Mouse (Mus musculus): ENCODE measurements at regions not wholly inside any gene's neighbourhood (a gene's known extent, or its start where the extent isn't known, plus 50 kb on each side); places are given as distances from the start of the nearest gene placed in this dataset.

GRCm38 (mm10) chr8:95974889-95975288, 86.5 kb upstream of the Got2 start:
- ATAC-seq (replicated peaks; ENCODE audit: insufficient number of reproducible peaks, insufficient read depth, low FRiP score, low read depth): no peak
- Histone ChIP-seq H3K4me3 (no peak overlapping the region), H3K4me1 (replicated peaks) (no peaks in the 10 kb centered on the region), H3K9me3 (replicated peaks) (no peaks in the 10 kb centered on the region), H3K27me3 (no peaks in the 10 kb centered on the region), H3K27ac (no peak overlapping the region), H3K9ac (no peak overlapping the region), H3K36me3 (no peaks in the 10 kb centered on the region), H3K4me2 (no peak overlapping the region)
- 21% methylated on average over 4 of the region's 4 CpGs for WGBS

- H3K27ac ChIP-seq: no peak overlapping the region
- 58% methylated on average over 5 of the region's 5 CpGs for WGBS
- no peak for ATAC-seq (replicated peaks; ENCODE audit: insufficient number of reproducible peaks, insufficient read depth, low FRiP score, low read depth)
Observed at GRCm38 (mm10) chr8:95974231-95974630, 85.9 kb upstream of the Got2 start.

GRCm38 (mm10) chr8:95973571-95973970, 85.2 kb upstream of the Got2 start:
- no peak overlapping the region for H3K9ac ChIP-seq
- H3K4me3 ChIP-seq: no peak overlapping the region
- H3K4me2 ChIP-seq: no peak overlapping the region
- no peak overlapping the region for H3K27ac ChIP-seq
- H3K4me1 ChIP-seq (replicated peaks): no peaks in the 10 kb centered on the region
- no peaks in the 10 kb centered on the region for H3K9me3 ChIP-seq (replicated peaks)
- no peaks in the 10 kb centered on the region for H3K27me3 ChIP-seq
- no peak for ATAC-seq (replicated peaks; ENCODE audit: insufficient number of reproducible peaks, insufficient read depth, low FRiP score, low read depth)
- 43% methylated on average over 4 of the region's 4 CpGs for WGBS
- no peaks in the 10 kb centered on the region for H3K36me3 ChIP-seq

More at GRCm38 (mm10) chr8:95974231-95974630, 85.9 kb upstream of the Got2 start:
- no peak overlapping the region for H3K4me2 ChIP-seq
- H3K36me3 ChIP-seq: no peaks in the 10 kb centered on the region
- no peaks in the 10 kb centered on the region for H3K9me3 ChIP-seq (replicated peaks)
- H3K27me3 ChIP-seq: no peaks in the 10 kb centered on the region
- H3K4me3 ChIP-seq: no peak overlapping the region
- H3K9ac ChIP-seq: no peak overlapping the region
- H3K4me1 ChIP-seq (replicated peaks): no peaks in the 10 kb centered on the region

DNA sequence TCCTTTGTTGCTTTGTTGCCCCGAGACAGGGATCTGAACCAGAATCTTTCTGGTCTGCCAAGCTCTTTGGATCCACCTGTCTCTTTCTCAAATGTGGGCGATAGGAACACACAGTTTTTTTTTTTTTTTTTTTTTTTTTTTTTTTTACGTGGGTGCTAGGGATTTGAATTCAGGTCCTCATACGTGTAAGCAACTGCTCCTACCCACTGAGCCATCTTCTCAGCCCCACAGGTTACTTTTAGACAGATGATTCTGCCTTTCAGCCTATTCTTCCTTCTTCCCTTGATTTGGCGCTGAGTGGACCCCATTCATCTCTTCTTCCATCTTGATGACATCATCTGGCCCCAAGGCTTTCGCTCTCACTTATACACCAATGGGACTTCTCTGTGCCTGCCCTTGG, 80.5 kb upstream of the Got2 start:
- Histone ChIP-seq H3K36me3 (no peaks in the 10 kb centered on the region), H3K9ac (no peak overlapping the region), H3K4me1 (replicated peaks) (no peaks in the 10 kb centered on the region), H3K4me3 (no peak overlapping the region), H3K27ac (no peak overlapping the region), H3K4me2 (no peak overlapping the region), H3K27me3 (no peaks in the 10 kb centered on the region), H3K9me3 (replicated peaks) (no peaks in the 10 kb centered on the region)
- no peak for ATAC-seq (replicated peaks; ENCODE audit: insufficient number of reproducible peaks, insufficient read depth, low FRiP score, low read depth)
- 87% methylated on average over 6 of the region's 6 CpGs for WGBS

DNA sequence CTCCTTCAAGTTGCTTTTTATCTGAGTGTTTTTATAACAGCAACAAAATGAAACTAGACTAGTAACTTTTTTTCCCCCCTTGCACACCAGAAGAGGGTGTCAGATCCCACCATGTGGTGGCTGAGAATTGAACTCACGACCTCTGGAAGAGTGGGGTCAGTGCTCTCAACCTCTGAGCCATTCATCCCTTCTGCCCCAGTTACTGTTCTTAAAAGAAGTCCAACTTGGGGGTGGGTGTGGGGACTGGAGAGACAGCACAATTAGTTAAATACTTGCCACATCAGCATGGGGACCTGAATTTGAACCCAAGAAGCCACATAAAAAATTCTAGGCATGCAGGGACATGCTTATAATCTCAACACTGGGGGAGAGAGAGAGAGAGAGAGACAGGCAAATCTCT, 78.1 kb upstream of the Got2 start:
- H3K36me3 ChIP-seq: no peaks in the 10 kb centered on the region
- no peaks in the 10 kb centered on the region for H3K27me3 ChIP-seq
- no peak for ATAC-seq (replicated peaks; ENCODE audit: insufficient number of reproducible peaks, insufficient read depth, low FRiP score, low read depth)
- no peak overlapping the region for H3K27ac ChIP-seq
- H3K9ac ChIP-seq: no peak overlapping the region
- no peaks in the 10 kb centered on the region for H3K4me1 ChIP-seq (replicated peaks)
- no peaks in the 10 kb centered on the region for H3K9me3 ChIP-seq (replicated peaks)
- H3K4me3 ChIP-seq: no peak overlapping the region
- no peak overlapping the region for H3K4me2 ChIP-seq
- WGBS: 39% methylated on average over 1 of the region's 1 CpGs

DNA sequence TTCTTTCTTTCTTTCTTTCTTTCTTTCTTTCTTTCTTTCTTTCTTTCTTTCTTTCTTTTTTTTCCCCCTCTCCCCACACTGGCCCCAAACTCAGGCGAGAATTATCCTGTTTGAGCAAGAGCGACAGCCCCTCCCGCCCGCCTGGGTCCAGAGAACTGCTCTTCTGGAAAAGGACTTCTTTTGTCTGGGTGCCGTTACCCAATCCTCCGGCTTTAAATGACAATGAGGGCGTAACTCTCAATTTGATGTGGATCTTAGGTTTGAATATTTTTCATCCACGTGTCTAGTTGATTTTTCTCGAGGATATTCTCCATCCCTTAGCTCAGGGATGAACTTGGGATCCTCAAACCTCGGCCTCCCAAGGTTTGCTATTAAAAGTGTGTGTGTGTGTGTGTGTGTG, 63.9 kb upstream of the Got2 start:
- Histone ChIP-seq H3K9me3 (replicated peaks) (no peaks in the 10 kb centered on the region), H3K9ac (no peak overlapping the region), H3K27me3 (peaks cover 13% of the 10 kb centered on the region), H3K4me1 (replicated peaks) (peaks cover 2% of the 10 kb centered on the region; the same call in 1 of the 2 replicates), H3K4me2 (peak overlapping the region; percentile 59), H3K4me3 (peak overlapping the region; percentile 35; the same call in 1 of the 2 replicates), H3K27ac (no peak overlapping the region), H3K36me3 (no peaks in the 10 kb centered on the region)
- WGBS: 37% methylated on average over 10 of the region's 10 CpGs
- no peak for ATAC-seq (replicated peaks; ENCODE audit: insufficient number of reproducible peaks, insufficient read depth, low FRiP score, low read depth)

GRCm38 (mm10) chr8:95951794-95952193, 63.4 kb upstream of the Got2 start:
- WGBS: under 1% methylated on average over 17 of the region's 17 CpGs
- H3K9me3 ChIP-seq (replicated peaks): no peaks in the 10 kb centered on the region
- peaks cover 2% of the 10 kb centered on the region; the same call in 1 of the 2 replicates for H3K4me1 ChIP-seq (replicated peaks)
- H3K4me3 ChIP-seq: peak overlapping the region; percentile 35
- H3K27ac ChIP-seq: no peak overlapping the region
- no peak for ATAC-seq (replicated peaks; ENCODE audit: insufficient number of reproducible peaks, insufficient read depth, low FRiP score, low read depth)
- peaks cover 13% of the 10 kb centered on the region for H3K27me3 ChIP-seq
- H3K9ac ChIP-seq: no peak overlapping the region
- H3K4me2 ChIP-seq: peak overlapping the region; percentile 59
- no peaks in the 10 kb centered on the region for H3K36me3 ChIP-seq

All from heart, embryonic 15.5 days (tissue).